Mouse (Mus musculus): Measurements from ENCODE around the gene Rab21. TPM values are rescaled to one million over a fixed set of nuclear protein-coding genes. Genes with fewer than 3 reads are reported as not detected.

The Rab21 gene
- polyA plus RNA-seq, 1 experiment from 2014 or later: 6.6 TPM

GRCm38 (mm10) chr10:115354553-115354952 is 39.2 kb upstream of the Rab21 start:
- WGBS: 87% methylated on average over 6 of the region's 6 CpGs
- DNase-seq (ENCODE audit: low spot score) (no peak), ATAC-seq (ENCODE audit: insufficient number of reproducible peaks, low FRiP score, low TSS enrichment, low read depth) (no peak)
- Histone ChIP-seq H3K4me3 (ENCODE audit: low read depth, low read length) (no peak overlapping the region), H3K4me1 (ENCODE audit: control insufficient read depth, insufficient read depth, low read length) (no peaks in the 10 kb centered on the region), H3K9ac (ENCODE audit: low read length) (no peak overlapping the region), H3K27ac (replicated peaks; ENCODE audit: low read depth, low read length) (no peak overlapping the region), H3K27me3 (ENCODE audit: control insufficient read depth, insufficient read depth, low read length) (no peaks in the 10 kb centered on the region), H3K36me3 (ENCODE audit: control insufficient read depth, insufficient read depth, low read length) (no peaks in the 10 kb centered on the region), H3K4me2 (ENCODE audit: low read depth, severe bottlenecking) (no peak overlapping the region), H3K9me3 (ENCODE audit: control insufficient read depth, low read length) (no peaks in the 10 kb centered on the region)

DNA sequence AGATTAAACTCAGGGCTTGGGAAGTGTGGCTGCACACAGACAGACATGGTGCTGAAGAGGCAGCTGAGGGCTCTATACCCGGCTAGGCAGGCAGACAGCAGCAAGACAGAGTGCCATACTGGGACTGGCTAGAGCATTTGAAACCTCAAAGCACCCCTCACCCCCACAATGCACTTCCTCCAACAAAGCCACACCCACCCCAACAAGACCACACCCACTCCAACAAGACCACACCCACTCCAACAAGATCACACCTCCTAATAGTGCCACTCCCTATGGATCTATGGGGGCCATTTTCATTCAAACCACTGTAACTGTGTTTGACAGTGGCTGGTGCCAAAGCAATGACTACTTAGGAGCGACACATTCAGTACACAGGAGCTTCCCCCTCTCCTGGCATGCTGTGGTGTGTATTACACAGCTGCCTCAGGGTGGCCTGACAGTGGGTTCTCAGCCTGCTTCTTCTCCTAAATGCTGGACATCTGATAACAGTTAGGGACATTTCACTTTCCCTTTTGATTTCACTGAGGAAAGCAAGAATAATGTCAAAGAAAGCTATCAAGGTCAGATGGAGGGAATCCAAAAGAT is 35.5 kb upstream of the Rab21 start:
- DNase-seq (ENCODE audit: low spot score) (no peak), ATAC-seq (ENCODE audit: insufficient number of reproducible peaks, low FRiP score, low TSS enrichment, low read depth) (no peak)
- Histone ChIP-seq H3K4me2 (ENCODE audit: low read depth, severe bottlenecking) (no peak overlapping the region), H3K4me3 (ENCODE audit: low read depth, low read length) (no peak overlapping the region), H3K27ac (replicated peaks; ENCODE audit: low read depth, low read length) (no peak overlapping the region), H3K9me3 (ENCODE audit: control insufficient read depth, low read length) (no peaks in the 10 kb centered on the region), H3K9ac (ENCODE audit: low read length) (no peak overlapping the region), H3K4me1 (ENCODE audit: control insufficient read depth, insufficient read depth, low read length) (no peaks in the 10 kb centered on the region), H3K36me3 (ENCODE audit: control insufficient read depth, insufficient read depth, low read length) (no peaks in the 10 kb centered on the region), H3K27me3 (ENCODE audit: control insufficient read depth, insufficient read depth, low read length) (no peaks in the 10 kb centered on the region)
- 86% methylated on average over 2 of the region's 2 CpGs for WGBS

GRCm38 (mm10) chr10:115349509-115349908 is 34.1 kb upstream of the Rab21 start:
- WGBS: 88% methylated on average over 7 of the region's 7 CpGs
- Histone ChIP-seq H3K9ac (ENCODE audit: low read length) (no peak overlapping the region), H3K9me3 (ENCODE audit: control insufficient read depth, low read length) (no peaks in the 10 kb centered on the region), H3K4me1 (ENCODE audit: control insufficient read depth, insufficient read depth, low read length) (no peaks in the 10 kb centered on the region), H3K4me3 (ENCODE audit: low read depth, low read length) (no peak overlapping the region), H3K27me3 (ENCODE audit: control insufficient read depth, insufficient read depth, low read length) (no peaks in the 10 kb centered on the region), H3K27ac (replicated peaks; ENCODE audit: low read depth, low read length) (no peak overlapping the region), H3K4me2 (ENCODE audit: low read depth, severe bottlenecking) (no peak overlapping the region), H3K36me3 (ENCODE audit: control insufficient read depth, insufficient read depth, low read length) (peaks cover 3% of the 10 kb centered on the region; the same call in 1 of the 2 replicates)
- no peak for ATAC-seq (ENCODE audit: insufficient number of reproducible peaks, low FRiP score, low TSS enrichment, low read depth)
- no peak for DNase-seq (ENCODE audit: low spot score)

- no peak for DNase-seq (ENCODE audit: low spot score)
- Histone ChIP-seq H3K9me3 (ENCODE audit: control insufficient read depth, low read length) (no peaks in the 10 kb centered on the region), H3K4me3 (ENCODE audit: low read depth, low read length) (no peak overlapping the region), H3K36me3 (ENCODE audit: control insufficient read depth, insufficient read depth, low read length) (peaks cover 3% of the 10 kb centered on the region; the same call in 1 of the 2 replicates), H3K27ac (replicated peaks; ENCODE audit: low read depth, low read length) (no peak overlapping the region), H3K4me1 (ENCODE audit: control insufficient read depth, insufficient read depth, low read length) (no peaks in the 10 kb centered on the region), H3K27me3 (ENCODE audit: control insufficient read depth, insufficient read depth, low read length) (no peaks in the 10 kb centered on the region), H3K4me2 (ENCODE audit: low read depth, severe bottlenecking) (no peak overlapping the region), H3K9ac (ENCODE audit: low read length) (no peak overlapping the region)
- no peak for ATAC-seq (ENCODE audit: insufficient number of reproducible peaks, low FRiP score, low TSS enrichment, low read depth)
- 77% methylated on average over 10 of the region's 10 CpGs for WGBS
Measured at GRCm38 (mm10) chr10:115349029-115349428, 33.6 kb upstream of the Rab21 start.

GRCm38 (mm10) chr10:115348131-115348530 is 32.7 kb upstream of the Rab21 start:
- 83% methylated on average over 6 of the region's 6 CpGs for WGBS
- Histone ChIP-seq H3K4me3 (ENCODE audit: low read depth, low read length) (no peak overlapping the region), H3K4me2 (ENCODE audit: low read depth, severe bottlenecking) (no peak overlapping the region), H3K4me1 (ENCODE audit: control insufficient read depth, insufficient read depth, low read length) (no peaks in the 10 kb centered on the region), H3K27me3 (ENCODE audit: control insufficient read depth, insufficient read depth, low read length) (no peaks in the 10 kb centered on the region), H3K27ac (replicated peaks; ENCODE audit: low read depth, low read length) (no peak overlapping the region), H3K9me3 (ENCODE audit: control insufficient read depth, low read length) (no peaks in the 10 kb centered on the region), H3K36me3 (ENCODE audit: control insufficient read depth, insufficient read depth, low read length) (peaks cover 3% of the 10 kb centered on the region; the same call in 1 of the 2 replicates), H3K9ac (ENCODE audit: low read length) (no peak overlapping the region)
- no peak for ATAC-seq (ENCODE audit: insufficient number of reproducible peaks, low FRiP score, low TSS enrichment, low read depth)
- no peak for DNase-seq (ENCODE audit: low spot score)

- no peak overlapping the region for H3K4me3 ChIP-seq (ENCODE audit: low read depth, low read length)
- no peaks in the 10 kb centered on the region for H3K4me1 ChIP-seq (ENCODE audit: control insufficient read depth, insufficient read depth, low read length)
- no peak overlapping the region for H3K4me2 ChIP-seq (ENCODE audit: low read depth, severe bottlenecking)
- H3K27ac ChIP-seq (replicated peaks; ENCODE audit: low read depth, low read length): no peak overlapping the region
- no peaks in the 10 kb centered on the region for H3K27me3 ChIP-seq (ENCODE audit: control insufficient read depth, insufficient read depth, low read length)
- DNase-seq (ENCODE audit: low spot score) (no peak), ATAC-seq (ENCODE audit: insufficient number of reproducible peaks, low FRiP score, low TSS enrichment, low read depth) (no peak)
- H3K36me3 ChIP-seq (ENCODE audit: control insufficient read depth, insufficient read depth, low read length): peaks cover 5% of the 10 kb centered on the region; the same call in 1 of the 2 replicates
- H3K9ac ChIP-seq (ENCODE audit: low read length): no peak overlapping the region
- no peaks in the 10 kb centered on the region for H3K9me3 ChIP-seq (ENCODE audit: control insufficient read depth, low read length)
Measured at GRCm38 (mm10) chr10:115346444-115346843, 31.1 kb upstream of the Rab21 start.

GRCm38 (mm10) chr10:115342771-115343425 is 27.5 kb upstream of the Rab21 start:
- WGBS: 93% methylated on average over 4 of the region's 4 CpGs
- no peak for ATAC-seq (ENCODE audit: insufficient number of reproducible peaks, low FRiP score, low TSS enrichment, low read depth)
- H3K4me3 ChIP-seq (ENCODE audit: low read depth, low read length): no peak overlapping the region
- no peak for DNase-seq (ENCODE audit: low spot score)
- no peaks in the 10 kb centered on the region for H3K9me3 ChIP-seq (ENCODE audit: control insufficient read depth, low read length)
- no peak overlapping the region for H3K27ac ChIP-seq (replicated peaks; ENCODE audit: low read depth, low read length)
- no peak overlapping the region for H3K9ac ChIP-seq (ENCODE audit: low read length)
- peaks cover 5% of the 10 kb centered on the region; the same call in 1 of the 2 replicates for H3K36me3 ChIP-seq (ENCODE audit: control insufficient read depth, insufficient read depth, low read length)
- no peaks in the 10 kb centered on the region for H3K4me1 ChIP-seq (ENCODE audit: control insufficient read depth, insufficient read depth, low read length)
- no peaks in the 10 kb centered on the region for H3K27me3 ChIP-seq (ENCODE audit: control insufficient read depth, insufficient read depth, low read length)
- H3K4me2 ChIP-seq (ENCODE audit: low read depth, severe bottlenecking): no peak overlapping the region

- no peak overlapping the region for H3K9ac ChIP-seq (ENCODE audit: low read length)
- 90% methylated on average over 7 of the region's 7 CpGs for WGBS
- no peaks in the 10 kb centered on the region for H3K27me3 ChIP-seq (ENCODE audit: control insufficient read depth, insufficient read depth, low read length)
- H3K27ac ChIP-seq (replicated peaks; ENCODE audit: low read depth, low read length): no peak overlapping the region
- no peak for ATAC-seq (ENCODE audit: insufficient number of reproducible peaks, low FRiP score, low TSS enrichment, low read depth)
- H3K9me3 ChIP-seq (ENCODE audit: control insufficient read depth, low read length): no peaks in the 10 kb centered on the region
- DNase-seq (ENCODE audit: low spot score): no peak
- 0 out of 2 replicates have a peak, but pooled peaks cover 2% of the 10 kb centered on the region for H3K36me3 ChIP-seq (ENCODE audit: control insufficient read depth, insufficient read depth, low read length)
- H3K4me1 ChIP-seq (ENCODE audit: control insufficient read depth, insufficient read depth, low read length): no peaks in the 10 kb centered on the region
- no peak overlapping the region for H3K4me2 ChIP-seq (ENCODE audit: low read depth, severe bottlenecking)
- H3K4me3 ChIP-seq (ENCODE audit: low read depth, low read length): no peak overlapping the region
Measured at GRCm38 (mm10) chr10:115339820-115340328, 24.5 kb upstream of the Rab21 start.

Data from limb, embryonic 11.5 days (tissue).